Mouse (Mus musculus) spleen, postnatal 36 days (tissue): Measurements from ENCODE around the gene Smarcd1.

Source experiments
- DNase-seq, 2 experiments: peaks; one replicate each; pipeline ENCODE4 v3.0.0; 2022; ENCODE audit warnings: low spot score in 2 of 2, mixed read lengths in 1 of 2

Gene Smarcd1

DNA sequence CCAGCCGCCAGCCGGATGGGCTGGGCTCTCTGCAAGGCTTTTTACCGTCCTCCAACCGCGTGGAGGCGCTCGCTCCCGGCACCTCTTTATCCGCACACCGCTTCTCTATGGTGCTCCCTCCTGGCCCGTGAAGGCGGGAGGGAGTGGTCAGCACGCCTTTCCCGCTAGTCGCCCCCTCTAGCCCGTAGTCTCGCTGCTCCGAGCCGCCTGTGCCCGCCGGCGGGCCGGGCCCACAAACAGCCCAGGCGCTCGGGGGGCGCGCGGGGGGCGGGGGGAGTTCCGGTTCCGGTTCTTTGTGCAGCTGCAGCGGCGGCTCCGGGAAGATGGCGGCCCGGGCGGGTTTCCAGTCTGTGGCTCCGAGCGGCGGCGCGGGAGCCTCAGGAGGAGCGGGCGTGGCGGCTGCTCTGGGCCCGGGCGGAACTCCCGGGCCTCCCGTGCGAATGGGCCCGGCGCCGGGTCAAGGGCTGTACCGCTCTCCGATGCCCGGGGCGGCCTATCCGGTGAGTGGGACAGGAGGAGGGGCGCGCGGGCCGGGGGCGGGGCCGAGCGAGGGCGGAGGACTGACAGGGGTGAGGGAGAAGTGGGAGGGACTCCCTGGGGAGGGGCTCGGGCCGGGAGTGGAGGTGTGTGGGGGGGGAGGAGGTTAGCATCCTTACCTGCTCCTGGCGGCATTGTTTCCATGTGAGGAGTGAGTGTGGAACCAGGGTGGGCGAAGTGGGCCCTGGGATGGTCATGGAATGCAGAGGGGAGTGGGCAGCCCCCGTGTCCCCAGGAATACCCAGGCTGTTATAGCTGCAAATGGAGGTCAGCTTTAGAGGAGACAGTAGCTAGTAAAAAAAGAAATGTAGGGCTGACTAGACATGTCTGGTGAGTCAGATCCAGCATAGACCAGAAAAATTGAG, at the start of gene Smarcd1:
TSS of gene Smarcd1 (plus strand) at position 131 of the 902 bp plus-strand sequence.
- peak; percentile 91 to 92 for DNase-seq

DNA sequence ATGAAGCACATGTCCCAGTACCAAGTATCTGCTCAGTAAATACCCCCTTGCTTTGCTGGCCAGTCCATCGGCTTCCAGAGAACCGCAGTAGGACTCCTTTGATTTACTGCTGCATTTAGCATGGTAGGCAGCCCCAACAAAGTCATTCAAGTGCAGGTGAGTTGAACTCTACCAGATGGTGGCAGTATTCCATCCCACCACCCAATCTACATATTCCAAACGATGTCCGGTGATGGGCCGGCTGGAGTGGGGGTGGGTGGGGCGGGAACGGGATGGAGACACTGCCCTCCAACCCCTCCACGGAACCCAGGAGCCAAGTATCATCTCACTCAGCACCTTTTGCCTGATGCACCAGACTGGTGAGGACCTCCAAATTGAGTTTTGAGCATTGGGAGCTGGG, 48.6 kb upstream of the Smarcd1 start:
- DNase-seq = no peak

DNA sequence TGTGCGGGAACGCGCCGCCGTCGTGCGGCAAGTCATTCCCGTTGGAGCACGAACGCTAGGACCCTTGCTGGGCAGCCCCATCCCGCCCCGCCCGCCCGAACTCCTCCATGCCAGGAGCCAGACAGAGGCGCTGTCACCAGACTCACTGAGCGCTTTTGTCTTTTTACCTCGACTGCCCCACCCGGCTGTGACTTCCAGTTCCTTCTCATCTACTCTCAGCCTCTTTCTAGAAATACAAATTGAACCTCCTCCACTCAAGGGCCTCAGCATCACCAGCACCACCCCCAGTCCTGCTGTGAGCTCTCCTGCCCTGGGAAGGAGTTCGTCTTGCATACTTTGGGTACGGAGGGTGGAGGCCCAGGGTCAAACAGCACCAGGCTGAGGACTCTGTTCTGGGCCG, 48.1 kb upstream of the Smarcd1 start:
- DNase-seq = no peak

GRCm38 (mm10) chr15:99655956-99656355, 46.0 kb upstream of the Smarcd1 start:
- DNase-seq = no peak

DNA sequence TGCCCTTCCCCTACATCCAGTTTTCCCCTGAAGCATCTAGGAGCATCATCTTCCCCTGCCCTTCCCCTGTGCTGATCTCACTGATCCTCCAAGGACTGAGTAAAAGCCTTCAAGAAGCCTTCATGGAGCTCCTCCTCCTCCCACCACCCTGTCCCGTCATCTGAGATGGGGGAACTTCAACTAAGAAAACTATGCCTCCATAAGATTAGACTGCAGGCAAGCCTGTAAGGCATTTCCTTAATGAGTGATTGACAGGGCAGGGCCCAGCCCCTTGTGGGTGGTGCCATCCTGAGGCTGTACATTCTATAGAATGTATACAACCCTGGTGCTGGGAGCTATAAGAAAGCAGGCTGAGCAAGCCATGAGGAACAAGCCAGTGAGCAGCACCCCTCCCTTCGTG, 43.5 kb upstream of the Smarcd1 start:
- DNase-seq = no peak

- DNase-seq = no peak
Measured at GRCm38 (mm10) chr15:99661121-99661830, 40.7 kb upstream of the Smarcd1 start.

DNA sequence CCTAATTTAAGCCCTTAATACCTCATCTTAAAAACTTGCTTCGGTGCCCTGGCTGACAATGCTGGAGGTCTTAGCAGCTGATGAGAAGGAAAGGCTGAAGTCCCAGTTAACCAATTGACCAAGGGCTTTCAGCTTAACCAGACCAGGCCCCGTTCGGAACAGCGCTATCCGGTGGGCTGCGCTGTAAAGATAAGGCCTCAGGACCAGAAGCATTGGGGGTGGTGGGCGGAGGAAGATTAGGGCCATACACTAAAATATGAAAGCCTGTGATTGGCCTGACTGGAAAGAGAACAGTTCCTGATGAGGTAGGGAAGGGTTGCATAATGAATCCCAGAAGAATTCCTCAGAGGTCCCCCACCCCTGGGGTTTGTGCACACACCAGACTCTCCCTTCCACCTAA, 39.6 kb upstream of the Smarcd1 start:
- no peak for DNase-seq

DNA sequence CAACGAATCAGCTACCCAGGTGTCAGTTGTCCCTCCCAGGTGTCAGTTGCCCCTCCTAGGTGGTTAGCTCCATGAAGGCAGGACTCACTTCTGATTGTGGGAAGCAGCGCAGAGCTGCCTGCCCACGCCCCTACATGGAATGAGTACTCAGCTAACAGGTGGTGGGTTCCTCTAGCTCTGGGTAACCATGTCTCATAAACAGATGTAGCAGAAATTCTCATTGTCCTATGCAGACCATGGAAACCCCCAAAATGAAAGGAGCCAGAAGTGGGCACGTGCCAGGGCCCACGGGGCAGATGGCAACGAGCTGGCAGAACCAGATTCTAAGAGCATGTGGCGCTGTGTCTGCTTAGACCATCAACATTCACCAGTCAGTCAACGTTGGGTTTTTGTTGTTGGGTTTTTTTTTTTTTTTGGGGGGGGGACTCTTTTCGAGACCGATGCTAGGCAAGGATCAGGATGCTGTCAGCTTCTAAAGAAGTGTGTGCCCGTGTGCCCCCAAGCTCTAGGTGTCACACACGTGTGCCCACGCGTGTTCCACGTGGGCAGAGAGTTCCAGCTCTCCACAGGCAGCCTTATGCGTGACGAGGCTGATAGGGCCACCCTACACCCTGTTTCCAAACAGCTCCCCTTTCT, 37.8 kb upstream of the Smarcd1 start:
- no peak for DNase-seq

DNA sequence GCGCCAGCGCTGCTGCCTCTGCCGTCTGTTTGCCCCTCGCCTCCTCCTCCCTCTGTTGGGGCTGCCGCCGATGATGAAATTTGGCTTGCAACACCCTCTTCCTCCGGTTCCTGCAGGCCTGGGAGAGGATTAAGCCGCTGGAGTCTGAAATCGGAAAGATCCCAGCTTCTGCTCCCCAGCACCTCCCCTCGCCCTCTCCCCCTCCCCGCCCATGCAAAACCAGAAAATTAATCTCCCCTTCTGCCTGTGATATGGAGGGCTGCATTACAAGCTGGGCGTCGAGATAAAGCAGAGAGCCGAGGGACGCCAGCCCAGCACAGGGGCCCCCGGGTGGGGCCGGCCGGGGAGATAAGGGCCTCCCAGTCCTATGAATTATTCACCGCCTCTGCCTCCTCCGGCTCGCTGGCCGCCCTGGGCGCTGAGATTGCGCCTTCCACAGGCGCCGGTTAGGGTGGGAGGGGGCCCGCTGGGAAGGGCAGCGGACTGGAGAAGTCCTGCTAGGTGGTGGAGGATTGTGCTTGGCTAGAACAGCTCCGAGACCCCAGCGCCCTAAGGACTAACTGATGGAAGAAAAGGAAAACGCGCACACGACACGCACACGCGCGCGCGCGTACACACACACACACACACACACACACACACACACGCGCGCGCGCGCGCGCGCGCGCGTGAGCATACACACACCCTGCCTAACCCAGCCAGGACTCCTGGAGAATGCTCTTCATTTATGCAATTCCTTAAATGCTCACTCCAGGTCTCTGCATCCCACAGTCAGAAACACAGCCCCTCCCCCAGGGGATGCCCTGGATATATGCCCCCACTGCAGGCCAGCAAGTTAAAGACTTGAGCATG, 37.1 kb upstream of the Smarcd1 start:
- peak; percentile 26 to 35 for DNase-seq

- DNase-seq = no peak
Measured at GRCm38 (mm10) chr15:99667544-99667943, 34.4 kb upstream of the Smarcd1 start.

DNA sequence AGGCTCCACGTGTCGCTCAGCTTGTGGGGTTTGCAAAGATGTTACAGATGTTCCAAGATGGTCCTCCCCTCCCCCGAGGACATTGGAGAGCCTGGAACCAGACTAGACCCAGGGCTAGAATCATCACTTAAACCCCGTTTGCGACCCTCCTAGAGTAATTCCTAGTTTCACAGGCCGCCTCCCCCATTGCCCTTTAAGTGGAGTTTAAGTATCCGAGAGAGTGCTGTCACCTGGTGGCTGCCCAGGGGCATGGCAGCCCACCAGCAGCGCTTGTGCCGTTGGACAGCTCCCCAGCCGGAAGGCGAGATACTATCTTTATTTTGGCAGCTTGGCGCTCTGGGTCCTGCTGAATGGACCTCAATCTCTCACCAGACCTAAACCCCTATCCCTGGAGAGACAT, 33.0 kb upstream of the Smarcd1 start:
- DNase-seq = peak; percentile 54

- no peak for DNase-seq
Measured at GRCm38 (mm10) chr15:99669392-99669791, 32.5 kb upstream of the Smarcd1 start.

DNA sequence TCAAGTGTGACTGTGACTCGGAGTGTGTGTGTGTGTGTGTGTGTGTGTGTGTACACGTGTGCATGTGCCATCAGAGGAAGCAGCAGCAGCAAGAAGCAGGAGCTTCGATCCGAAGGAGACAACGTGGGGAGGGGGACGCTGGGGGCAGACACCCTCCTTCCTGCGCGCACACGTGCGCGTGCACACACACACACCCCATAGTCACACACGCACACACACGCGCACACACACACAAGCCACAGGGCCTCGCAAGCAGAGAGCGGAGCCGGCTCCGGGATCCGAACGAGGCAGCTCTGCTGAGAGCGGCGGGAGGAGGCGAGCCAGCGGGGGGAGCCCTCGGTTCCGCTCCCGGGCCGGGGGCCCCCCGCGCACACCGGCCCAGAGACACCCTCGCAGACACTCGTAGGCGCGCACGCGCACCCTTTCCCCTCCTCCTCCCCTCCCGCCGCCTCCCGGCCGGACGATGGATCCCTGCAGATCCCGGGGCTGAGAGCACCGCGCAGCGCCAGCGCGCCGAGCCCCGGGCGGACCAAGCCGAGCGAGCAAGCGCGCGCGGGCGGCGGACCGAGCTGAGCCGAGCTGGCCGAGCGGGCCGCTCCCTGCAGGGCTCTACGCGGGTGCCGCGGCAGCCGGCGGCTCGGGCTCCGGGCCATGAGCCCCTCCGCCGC, 31.6 kb upstream of the Smarcd1 start, which contains the start of gene Asic1:
TSS of gene Asic1 (plus strand) at position 215 of the 668 bp plus-strand sequence.
- DNase-seq = no peak

DNA sequence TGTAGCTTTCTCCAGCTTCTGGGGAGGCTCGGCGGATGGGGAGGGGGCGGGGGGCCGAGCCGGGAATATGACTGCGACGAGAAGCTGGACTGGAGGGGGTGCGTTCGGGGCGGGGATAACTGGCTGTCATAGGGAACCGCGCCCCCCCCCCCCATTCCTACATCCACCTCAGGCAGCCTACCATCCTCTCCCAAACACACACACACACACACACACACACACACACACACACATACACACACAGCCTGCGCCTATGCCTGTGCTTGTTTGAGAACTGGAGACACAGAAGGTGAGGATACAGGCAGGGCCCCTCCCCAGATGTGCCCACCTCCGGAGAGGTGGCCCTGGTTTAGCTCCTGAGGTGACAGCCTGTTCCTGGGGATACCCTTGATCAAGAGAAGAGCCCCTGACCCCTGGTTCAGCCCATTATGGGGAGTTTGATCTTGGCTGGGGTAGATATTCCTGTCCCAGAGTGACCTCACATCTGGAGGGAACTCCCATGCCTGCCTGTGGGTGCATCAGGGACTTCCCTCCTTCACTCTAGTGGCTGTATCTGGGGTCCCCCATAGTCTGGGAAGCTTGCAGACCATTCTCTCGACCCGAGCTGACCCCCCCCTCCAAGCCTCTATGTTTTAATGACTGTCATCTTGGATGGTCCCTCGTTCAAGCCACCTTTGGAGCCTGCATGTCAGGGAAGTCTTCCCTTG, 30.8 kb upstream of the Smarcd1 start:
- no peak for DNase-seq

DNA sequence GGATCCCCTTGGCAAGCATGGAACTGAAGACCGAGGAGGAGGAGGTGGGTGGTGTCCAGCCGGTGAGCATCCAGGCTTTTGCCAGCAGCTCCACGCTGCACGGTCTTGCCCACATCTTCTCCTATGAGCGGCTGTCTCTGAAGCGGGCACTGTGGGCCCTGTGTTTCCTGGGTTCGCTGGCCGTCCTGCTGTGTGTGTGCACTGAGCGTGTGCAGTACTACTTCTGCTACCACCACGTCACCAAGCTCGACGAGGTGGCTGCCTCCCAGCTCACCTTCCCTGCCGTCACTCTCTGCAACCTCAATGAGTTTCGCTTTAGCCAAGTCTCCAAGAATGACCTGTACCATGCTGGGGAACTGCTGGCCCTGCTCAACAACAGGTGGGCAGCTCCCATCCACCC, 30.1 kb upstream of the Smarcd1 start:
- no peak for DNase-seq

GRCm38 (mm10) chr15:99674866-99675265, 27.1 kb upstream of the Smarcd1 start:
- no peak for DNase-seq

DNA sequence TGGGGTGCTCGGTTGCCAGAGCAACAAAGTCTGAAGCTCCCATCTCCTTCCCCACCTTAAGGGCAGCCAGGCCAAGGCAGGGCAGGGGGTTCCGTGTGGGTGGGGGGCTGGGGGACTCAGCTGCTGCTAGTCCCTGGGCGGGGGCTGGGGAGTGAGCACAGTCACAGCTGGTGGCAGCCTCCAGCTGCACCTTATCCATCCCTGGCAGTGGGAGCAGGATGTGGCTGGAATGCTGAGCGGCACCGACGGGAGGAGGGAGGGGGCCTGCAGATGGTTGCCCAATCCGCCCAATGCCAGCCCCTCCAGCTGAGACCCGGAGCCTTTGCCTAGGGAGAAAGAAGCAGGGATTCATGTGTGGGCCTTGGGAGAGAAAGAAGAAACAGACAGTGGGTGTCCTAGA, 24.8 kb upstream of the Smarcd1 start:
- DNase-seq = no peak

GRCm38 (mm10) chr15:99678063-99678800, 23.7 kb upstream of the Smarcd1 start:
- no peak for DNase-seq

- no peak for DNase-seq
Measured at GRCm38 (mm10) chr15:99679008-99679407, 22.9 kb upstream of the Smarcd1 start.

DNA sequence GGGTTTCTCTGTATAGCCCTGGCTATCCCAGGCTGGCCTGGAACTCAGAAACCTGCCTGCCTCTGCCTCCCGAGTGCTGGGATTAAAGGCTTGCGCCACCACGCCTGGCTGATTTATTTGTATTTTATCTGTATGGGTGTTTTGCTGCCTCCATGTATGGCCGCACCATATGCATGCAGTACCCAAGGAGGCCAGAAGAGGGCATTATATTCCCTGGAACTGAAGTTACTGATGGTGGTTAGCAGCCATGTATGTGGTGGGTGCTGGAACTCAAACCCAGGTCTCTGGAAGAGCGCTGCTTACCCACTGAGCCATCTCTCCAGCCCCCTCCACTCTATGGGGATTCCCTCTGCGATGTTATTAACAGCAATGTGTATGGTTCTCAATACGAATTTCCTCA, 19.0 kb upstream of the Smarcd1 start:
- no peak for DNase-seq
